Mouse (Mus musculus): ENCODE results near the gene Dph3.

DNA sequence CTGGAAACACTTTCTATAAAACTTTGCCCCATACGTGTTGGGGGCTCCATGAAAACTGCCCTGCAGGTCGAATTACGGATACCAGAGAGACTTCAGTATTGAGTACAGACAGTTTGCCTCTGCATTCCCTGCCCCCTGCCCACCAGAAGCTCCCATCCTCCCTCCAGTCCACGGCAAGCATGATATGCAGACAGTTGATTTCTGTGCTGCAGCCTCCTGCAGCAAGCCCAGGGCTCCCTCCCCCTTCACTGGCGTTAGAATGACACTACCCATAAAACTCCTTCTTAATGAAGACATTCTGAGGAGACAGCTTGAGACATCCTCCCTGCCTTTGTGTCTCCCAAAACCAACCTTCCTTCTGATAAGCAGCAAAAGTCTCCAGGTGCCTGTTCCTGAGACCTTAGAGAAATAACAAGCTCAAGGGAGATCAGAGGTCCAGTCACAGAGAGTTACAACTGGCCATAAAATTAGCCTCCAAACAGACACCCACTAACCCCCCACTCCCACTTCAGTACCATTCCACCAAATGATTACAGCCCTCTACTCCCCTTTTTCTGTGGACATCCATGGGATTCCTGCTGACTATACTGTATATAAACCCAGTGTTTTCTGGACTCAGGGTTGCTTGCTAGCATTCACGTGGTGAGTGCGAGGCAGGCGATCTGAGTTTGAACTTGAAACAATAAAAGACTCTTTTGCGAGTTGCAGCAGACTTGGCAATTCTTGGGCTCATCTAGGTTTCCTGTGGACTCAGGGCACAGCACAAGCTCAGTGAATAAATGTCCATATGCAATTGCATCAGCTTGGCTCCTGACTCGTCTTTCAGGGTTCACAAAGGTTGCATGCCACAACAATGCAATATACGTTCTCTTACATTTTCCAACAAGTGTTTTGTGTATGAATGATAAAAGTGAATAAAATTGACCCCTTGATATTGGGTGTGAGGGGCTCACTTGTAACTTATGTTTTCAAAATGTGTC lies 35.7 kb upstream of the Dph3 start:
- TF ChIP-seq CTCF (IDR thresholded peaks at IDR 0.05; ENCODE audit: low read depth, low read length) (no peak), POLR2A (IDR thresholded peaks at IDR 0.05; ENCODE audit: borderline replicate concordance, low read depth, low read length) (no peak)

All from bone marrow macrophage, adult 2 months (primary cell).